Mouse (Mus musculus): ENCODE data around the gene Rara.
"Not testable (repeated sequence)": the region's sequence is repeated elsewhere in the genome, so short reads cannot be mapped to it uniquely, and the experiment has no call there.

Gene Rara

DNA sequence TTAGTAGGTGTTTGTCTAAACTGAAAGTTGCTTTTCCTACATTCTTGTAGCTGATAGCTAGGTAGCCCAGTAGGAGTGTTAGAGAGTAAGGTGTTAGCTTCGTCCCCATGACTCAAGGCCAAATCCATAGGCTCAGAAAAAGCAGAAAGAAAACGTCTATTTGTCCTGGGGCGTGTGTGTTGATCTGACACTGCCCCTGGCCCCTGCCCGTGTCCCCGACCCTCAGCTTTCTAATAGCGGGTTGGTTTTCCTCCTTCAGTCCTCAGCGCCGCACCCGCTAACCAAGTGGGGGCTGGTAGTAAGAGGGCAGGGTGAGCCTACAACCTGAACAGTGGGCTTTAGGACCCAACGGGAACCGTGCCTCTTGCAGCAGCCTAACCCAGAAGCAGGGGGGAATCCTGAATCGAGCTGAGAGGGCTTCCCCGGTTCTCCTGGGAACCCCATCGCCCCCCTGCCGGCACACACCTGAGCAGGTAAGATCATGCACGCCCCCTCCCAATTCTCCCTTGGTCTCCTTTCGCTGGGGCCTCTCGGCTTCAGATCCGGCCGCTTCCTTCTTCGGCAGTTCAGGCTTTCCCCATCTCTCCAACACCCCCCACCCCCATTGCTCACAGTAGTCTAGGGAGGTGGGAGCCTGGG is at the start of gene Rara:
Rara (plus strand) TSS at position 381 of the 639 bp plus-strand sequence.
- DNase-seq (ENCODE audit: low spot score) = no peak

DNA sequence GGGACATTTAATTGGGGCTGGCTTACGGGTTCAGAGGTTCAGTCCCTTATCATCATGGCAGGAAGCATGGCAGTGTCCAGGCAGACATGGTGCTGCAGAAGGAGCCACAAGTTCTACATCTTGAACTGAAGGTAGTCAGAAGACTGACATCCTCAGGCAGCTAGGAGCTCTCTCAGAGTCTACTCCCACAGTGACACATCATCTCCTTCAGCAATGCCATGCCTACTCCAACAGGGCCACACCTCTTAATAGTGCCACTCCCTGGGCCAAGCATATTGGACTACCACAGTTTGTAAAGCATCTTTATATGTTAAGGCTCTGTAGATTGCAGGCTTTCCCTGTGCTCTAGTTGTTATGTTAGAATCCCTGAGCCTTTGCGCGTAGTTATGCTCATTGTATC is 39.9 kb upstream of the Rara start:
- DNase-seq (ENCODE audit: low spot score) = no peak

DNA sequence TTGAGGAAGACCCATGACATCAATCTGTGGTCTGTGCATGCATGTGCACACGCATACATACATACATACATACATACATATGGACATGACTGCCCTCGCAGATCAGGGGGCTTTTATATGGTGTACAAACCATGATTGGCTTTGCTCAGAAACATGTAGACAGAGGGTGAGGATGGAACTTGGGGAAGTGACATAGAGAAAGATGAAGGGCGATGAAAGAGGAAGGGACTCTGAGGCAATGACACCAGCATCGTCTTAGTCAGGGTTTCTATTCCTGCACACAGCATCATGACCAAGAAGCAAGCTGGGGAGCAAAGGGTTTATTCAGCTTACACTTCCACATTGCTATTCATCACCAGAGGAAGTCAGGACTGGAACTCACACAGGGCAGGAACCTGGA is 38.5 kb upstream of the Rara start:
- no peak for DNase-seq (ENCODE audit: low spot score)

DNA sequence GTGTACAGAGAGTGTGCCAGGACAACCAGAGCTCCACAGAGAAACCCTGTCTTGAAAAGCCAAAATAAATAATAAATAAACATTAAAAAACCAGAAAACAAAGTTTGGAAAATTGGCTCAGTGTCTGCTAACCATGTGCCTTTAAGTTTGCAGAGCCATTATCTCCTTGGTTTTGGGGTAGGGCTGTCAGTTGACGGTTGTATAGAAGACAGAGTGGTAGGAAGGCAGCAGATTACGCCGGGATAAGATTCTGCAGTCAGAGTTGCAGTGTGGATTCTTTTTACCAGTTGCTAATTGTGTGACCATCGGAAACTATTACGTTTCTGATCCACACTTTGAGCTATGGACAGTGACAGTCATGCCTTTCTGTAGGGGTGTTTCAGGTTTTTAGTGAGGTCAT is 37.6 kb upstream of the Rara start:
- DNase-seq (ENCODE audit: low spot score) = no peak

DNA sequence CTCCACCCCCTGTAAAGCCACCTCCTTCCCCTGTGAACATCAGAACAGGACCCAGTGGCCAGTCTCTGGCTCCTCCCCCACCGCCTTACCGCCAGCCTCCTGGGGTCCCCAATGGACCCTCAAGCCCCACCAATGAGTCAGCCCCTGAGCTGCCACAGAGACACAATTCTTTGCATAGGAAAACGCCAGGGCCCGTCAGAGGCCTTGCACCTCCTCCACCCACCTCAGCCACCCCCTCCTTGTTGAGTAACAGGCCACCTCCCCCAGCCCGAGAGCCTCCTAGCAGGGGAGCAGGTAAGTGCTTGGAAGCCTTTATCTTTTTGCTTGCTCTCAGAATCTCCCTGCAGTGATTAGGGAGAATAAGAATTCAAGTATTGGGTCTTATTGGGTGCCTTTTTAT is 35.2 kb upstream of the Rara start:
- no peak for DNase-seq (ENCODE audit: low spot score)

DNA sequence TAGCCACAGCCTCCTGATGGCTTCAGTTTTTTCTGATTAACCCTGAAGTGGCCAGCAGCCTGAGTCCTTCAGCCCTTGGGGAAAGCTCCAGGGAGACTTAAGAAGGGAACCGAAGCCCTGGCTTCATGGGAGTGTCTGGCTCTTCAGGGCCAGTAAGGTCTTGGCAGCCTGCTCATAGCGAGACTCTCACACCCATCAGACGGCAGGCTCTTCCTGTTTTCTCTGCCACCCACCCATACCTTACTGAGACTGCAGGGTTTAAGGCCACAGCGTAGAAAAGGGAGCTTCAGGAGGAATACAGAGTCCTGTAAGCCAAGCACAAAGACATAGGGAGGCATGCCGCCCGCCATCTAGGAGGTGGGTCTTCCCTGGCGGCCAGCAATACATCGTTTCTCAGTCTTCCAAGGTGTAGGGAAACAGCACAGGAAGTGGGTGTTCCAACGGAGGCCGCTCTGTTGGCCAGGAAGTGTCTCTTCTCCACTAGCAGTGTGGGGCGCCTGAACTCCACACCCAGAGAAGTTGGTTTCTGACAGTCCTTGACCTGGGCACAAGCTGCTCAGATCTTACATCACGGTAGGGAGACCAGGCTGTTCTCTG is 27.0 kb upstream of the Rara start:
- DNase-seq (ENCODE audit: low spot score) = no peak

DNA sequence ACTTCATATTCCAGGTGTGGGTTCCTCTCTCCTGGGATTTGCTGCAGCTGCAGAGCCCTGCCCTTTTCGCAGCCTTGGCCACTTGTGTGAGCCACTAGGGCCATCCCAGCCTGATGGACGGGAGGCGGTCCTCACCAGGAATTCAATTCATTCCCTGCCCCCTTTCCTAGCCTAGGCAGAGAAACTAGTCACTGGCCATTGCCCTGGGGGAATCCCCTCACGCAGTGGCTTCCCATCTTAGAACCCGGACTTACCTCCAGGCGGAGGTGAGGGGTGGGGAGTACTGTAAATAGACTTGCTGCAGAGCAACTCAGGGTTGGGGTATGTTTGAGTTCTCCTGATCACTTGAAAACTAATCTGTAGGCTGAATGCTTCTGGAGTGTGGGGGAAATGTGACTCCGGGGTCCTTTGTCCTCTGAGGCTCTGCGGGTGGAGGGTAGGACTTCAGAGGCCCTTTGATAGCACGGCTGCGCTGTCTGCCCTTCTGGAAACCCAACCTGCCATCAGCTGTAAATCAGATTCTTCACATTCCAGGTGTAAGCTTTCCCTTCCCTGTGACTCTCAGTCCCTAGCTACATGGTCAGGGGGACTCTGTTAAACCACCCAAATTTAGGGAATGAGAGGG is 24.9 kb upstream of the Rara start:
- DNase-seq (ENCODE audit: low spot score) = no peak

DNA sequence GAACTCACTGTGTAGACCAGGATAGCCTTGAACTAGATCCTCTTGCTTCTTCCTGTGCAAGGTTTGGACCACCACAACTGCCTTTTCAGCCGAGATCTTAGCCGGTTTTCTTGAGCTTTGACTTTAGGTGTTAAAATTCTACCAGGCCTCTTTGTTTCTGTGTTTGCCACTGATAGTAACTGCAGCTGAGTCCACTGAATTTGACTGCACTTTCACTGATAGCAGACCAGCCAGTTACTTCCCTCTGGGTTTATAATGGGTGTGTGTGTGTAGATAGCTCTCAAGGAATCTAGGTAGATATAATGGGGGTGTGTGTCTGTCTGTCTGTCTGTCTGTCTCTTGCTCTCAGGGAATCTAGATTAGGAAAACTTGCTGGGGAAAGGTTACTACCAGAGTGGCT is 23.0 kb upstream of the Rara start:
- DNase-seq (ENCODE audit: low spot score) = no peak

DNA sequence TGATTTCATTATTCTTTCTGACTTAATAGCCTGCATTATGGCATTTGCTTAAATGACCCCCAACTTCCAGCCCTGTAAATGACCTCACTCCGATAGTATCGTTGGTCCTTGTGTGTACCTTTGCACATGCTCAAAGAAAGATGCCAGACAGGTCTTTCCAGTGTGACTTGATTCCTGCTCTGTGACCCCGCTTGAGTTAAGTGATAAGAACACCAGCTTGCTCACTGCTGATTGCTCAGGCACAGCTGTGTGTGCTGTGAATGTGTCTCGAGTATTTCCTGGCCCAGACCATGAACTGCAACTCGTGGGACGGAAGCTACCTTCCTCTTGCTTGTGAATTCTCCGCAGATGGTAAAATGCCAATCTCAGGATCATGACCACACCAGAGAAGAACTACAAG is 22.6 kb upstream of the Rara start:
- DNase-seq (ENCODE audit: low spot score) = no peak

DNA sequence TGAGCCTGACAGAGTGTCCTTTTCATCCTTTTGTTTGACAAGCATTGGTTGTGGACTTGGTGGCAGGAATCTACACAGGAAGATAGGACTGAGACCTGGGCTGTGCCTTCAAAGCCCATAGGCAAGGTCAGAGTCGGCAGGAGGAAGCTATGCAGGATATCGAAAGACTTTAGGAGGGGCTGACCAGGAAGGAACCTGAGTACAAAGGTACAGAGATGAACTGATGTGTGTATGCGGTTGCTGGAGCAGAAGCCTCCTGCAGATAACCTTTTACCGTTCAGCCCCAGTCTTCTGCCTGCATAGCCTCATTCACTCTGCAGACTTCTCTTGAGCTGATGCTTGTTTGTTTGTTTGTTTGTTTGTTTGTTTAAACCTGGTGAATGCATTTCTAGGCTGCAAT is 22.0 kb upstream of the Rara start:
- DNase-seq (ENCODE audit: low spot score) = no peak

DNA sequence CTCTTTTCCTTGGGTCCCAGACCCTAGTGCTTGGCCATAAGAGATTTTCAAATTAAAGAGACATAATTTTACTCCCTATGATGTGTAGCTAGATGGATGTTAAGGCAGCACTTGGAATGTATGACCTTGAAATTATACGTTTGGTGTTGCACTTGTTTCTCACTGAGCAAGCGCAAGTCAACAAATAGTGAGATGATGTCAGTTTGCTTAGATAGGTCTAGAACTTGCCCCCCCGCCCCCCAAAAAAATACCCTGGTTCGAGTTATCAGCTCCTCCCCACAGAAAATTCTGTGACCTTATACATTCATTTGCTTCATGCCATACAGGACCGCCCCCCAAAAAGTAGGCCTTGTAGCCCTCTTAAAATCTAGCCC is 20.6 kb upstream of the Rara start:
- DNase-seq (ENCODE audit: low spot score) = no peak

DNA sequence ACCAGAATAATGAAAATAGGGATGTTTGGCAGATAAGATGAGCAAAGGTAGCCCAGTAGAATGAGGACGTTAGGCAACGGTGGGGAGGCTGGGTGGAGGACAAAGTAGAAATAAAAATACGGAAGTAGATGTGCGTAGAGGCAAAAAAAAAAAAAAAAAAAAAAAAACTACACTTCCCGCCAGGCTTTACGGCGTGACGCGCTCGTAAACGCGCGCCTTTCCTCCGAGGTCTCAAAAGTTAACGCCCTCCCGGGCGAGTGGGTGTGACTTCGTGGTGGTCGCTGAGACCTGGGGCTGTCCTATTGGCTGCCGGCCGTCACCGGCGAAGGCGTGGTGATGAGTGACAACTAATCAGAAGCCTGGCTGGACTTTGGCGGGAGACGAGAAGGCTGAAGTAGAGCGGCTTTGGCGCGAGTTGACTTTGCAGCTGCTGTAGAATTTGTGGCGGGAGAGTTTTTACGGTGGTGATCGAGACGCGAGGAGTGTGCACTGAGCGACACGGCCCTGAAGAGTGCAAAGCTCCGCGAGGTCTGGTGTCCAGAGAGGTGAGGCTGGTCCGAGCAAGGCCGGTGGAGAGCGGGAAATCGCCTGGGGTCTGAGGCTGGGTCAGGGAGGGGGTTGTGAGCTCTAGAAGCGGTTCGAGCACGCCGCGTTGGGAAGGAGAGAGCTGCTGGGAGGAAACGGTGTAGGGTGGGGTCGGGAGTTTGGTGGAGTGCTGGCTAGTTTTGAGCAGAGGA is 20.0 kb upstream of the Rara start, which contains the start of gene Cdc6:
Cdc6 (plus strand) TSS at position 365 of the 737 bp plus-strand sequence.
- peak; percentile 91 for DNase-seq (ENCODE audit: low spot score)

DNA sequence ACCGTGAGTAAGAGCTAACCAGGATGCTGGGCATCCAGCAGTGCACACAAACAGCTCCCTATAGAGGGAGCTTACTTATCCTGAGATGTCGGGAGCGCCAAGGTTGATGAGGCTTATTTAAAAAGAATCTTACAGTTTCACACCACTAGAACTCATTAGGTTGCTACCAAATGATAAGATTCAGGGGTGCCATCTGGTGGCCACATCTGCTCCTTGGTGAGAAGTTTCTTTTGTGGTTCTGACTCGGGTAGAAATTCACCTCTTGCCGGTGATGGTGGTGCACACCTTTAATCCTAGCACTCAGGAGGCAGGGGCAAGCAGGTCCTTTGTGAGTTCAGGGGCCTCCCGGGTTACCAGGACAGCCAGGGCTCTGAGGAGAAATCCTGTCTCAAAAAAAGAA is 18.0 kb upstream of the Rara start:
- peak; percentile 59 for DNase-seq (ENCODE audit: low spot score)

DNA sequence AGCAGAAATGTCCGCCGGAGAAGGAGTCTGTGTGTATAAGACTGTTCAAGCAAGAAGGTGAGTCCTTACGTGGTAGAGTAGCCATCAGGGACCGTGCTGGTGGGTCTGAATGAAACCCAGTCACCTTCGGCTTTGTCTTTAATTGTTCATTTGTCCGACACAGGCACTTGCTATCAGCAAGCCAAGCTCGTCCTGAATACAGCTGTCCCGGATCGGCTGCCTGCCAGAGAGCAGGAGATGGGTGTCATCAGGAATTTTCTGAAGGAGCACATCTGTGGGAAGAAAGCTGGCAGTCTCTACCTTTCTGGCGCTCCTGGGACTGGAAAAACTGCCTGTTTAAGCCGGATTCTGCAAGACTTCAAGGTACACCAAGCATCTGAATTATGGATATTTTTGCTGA is 17.2 kb upstream of the Rara start:
- no peak for DNase-seq (ENCODE audit: low spot score)

DNA sequence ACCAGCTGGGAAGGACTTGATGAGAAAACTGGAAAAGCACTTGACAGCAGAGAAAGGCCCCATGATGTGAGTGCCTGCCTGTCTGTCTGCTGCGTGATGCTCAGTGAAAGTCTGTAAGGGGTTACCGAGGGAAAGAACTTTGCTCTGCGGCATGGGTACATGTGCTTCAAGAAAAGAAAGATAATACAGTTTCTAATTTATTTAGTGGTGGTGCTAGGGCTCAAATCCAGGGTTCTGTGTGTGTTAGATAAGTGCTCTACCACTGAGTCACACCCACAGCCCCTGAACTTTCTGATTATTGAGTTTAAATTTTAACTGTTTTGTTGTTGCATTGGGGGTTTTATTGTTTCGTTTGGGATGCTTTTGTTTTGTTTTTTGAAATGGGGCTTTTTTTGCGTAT is 16.1 kb upstream of the Rara start:
- DNase-seq (ENCODE audit: low spot score) = no peak

DNA sequence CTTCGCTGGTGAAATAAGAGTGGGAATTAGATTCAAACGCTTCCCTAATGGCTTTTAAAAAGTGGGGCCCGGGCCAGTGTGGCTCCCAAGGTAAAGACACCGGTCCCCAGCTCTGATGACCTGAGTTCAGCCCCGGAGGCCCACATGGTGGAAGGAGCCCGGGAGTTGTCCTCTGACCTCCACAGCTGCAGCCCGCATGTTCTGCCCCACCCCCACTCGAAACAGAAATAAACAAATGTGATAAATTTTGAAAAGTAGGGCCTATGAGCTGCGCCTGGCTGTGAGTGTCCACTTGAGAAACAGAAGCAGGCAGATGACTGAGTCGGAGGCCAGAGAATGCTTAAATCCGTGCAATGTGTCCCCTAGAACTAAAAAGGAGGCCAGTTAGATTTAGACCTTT is 13.4 kb upstream of the Rara start:
- no peak for DNase-seq (ENCODE audit: low spot score)

DNA sequence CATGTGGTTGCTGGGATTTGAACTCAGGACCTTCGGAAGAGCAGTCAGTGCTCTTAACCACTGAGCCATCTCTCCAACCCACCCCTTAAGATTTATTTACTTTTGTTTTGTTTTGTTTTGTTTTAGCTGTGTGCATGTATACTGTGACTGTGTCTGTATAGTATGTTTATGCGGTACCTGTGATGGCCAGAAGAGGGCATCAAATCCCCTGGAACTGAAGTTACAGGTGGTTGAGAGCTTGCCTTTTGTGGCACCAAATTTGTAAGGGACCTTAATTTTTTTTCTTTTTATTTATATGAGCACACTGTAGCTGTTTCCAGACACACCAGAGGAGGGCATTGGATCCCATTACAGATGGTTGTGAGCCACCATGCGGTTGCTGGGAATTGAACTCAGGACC is 11.2 kb upstream of the Rara start:
- DNase-seq (ENCODE audit: low spot score) = not testable (repeated sequence)

DNA sequence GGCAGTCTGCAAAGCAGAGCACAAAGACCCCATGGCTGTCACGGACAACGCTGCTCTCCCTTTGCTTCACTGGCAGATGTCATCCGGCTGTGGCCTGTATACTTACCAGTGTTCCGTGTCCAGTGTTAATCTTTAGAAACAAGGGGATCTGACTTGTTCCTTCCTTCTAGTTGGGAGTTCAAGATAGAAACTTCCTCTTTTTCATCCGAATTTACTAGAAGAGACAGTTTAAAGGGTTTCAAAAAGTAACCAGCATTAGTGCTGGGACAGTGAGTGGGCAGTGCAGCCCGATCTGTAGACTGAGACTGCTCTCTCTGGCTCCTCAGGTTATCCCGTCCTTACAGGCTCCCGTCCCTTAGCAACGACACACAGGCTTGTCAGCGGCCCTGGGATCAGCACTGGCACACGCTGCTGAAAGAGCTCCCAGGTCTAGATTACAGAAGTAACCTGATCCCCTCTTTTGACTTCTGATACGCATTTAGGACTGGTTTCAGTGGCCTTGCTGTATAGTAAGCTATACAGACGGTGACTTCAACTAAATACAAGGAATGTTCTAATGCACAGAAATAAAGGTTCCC is 10.1 kb upstream of the Rara start:
- no peak for DNase-seq (ENCODE audit: low spot score)

DNA sequence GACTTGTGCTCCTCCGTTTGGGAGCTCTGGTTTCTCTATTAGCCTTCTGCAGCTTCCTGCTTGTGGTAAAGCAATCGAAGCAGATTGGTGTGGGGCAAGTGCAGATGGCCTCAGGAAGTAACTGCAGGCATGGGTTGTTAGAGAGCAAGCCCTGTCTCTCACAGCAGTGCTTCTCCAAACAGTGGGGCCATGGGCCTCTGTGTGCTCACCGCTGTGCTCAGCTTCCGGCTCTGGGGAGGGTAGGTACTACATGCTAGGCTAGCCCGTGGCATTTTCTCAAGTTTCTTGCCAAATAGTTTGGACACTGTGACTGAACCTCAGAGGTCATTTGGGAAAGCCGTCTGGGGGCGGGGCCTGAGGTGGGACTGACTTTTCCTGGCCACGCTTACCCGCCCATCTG is 9.4 kb upstream of the Rara start:
- no peak for DNase-seq (ENCODE audit: low spot score)

DNA sequence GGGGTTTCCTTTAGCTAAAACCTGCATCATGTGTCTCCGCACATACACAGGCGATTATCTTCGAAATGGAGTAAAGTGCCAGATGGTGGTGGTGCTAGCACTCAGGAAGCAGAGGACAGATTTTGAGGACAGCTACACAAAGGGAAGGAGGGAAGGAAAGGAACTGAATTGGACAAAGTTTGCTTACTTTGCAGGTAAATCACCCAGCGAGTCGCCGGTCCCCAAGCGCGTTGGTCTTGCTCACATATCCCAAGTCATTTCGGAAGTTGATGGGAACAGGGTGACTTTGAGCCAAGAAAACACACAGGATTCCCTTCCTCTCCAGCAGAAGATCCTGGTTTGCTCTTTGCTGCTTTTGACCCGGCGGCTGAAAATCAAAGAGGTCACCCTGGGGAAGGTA is 8.6 kb upstream of the Rara start:
- no peak for DNase-seq (ENCODE audit: low spot score)

DNA sequence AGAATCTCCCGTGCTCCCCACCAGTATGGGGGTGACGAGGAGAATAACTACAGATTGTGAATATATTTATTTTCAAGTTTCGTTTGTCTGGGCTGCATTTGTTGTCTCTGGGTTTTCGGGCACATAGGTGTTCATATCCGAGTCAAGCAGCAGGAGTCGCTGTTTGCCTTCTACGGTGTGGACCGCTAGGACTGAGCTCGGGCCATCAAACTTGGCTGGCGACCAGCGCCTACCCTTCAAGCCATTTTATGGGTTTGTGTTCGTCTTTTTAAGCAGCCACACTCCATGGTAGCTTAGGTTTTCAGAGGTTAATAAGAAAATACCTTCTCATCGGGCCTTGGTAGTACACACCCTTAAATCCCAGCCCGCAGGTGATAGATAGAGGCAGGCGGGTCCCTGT is 5.8 kb upstream of the Rara start:
- DNase-seq (ENCODE audit: low spot score) = not testable (repeated sequence)

DNA sequence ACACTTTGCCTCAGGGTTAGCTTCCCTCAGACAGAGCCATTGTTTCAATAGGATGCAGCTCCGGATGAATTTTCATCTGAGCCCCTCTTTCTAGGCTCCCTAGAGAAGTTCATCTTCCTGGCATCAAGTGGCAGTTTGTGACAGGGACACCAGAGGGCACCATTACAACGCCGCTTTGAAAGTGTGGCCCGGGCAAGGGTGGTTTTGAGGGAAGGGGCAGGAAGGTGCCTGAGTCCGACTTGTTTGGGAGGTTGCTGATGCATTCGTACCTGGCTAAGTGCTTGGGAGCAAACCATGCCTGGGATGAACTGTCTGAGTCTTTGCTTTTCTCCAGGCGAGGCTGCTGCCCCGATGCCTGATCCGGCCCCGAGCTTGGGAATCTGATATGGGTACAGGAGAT is 5.3 kb upstream of the Rara start:
- not testable (repeated sequence) for DNase-seq (ENCODE audit: low spot score)
